Mouse (Mus musculus) Muller cell, postnatal 12 days (primary cell): Measurements from ENCODE around the gene Nubp2.

ENCODE experiments used
- DNase-seq: peaks from one replicate; pipeline ENCODE4 v3.0.0-alpha.2; 2015; ENCODE audit errors: inconsistent ontology term

Gene Nubp2

GRCm38 (mm10) chr17:24861785-24862184 is 24.4 kb downstream of the Nubp2 start:
- no peak for DNase-seq

GRCm38 (mm10) chr17:24860076-24860475 is 26.1 kb downstream of the Nubp2 start:
- no peak for DNase-seq

GRCm38 (mm10) chr17:24858967-24859366 is 27.2 kb downstream of the Nubp2 start:
- no peak for DNase-seq

DNA sequence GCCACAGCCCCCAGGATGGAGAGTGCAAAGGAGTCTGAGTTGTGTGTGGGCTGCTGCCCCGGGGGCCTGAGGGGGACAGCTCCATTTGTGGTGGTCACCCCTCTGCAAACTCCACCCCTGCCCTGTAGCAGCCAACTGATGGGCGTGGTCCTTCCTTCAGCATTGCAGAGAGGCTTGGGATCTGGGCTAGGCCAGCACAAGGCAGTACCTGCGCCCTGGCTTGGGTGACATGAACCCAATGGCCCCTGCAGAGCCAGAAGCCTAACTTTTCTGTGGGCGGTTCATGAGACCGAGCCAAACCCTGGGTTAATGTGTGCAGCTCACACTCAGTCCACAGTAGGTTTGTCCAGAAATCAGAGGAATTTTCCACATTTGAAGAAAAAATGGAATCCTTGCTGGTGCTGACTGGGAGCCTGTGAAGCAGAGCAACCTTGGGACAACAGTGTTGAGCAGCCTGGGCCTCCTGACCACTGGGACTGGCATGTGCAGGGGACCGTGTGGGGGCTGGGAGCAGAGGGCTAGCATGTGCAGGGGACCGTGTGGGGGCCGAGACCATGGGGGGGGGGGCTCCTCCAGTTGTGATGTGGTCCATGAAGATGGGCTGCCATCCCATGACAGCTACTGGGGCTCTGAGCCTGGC is 28.2 kb downstream of the Nubp2 start:
- DNase-seq: no peak

DNA sequence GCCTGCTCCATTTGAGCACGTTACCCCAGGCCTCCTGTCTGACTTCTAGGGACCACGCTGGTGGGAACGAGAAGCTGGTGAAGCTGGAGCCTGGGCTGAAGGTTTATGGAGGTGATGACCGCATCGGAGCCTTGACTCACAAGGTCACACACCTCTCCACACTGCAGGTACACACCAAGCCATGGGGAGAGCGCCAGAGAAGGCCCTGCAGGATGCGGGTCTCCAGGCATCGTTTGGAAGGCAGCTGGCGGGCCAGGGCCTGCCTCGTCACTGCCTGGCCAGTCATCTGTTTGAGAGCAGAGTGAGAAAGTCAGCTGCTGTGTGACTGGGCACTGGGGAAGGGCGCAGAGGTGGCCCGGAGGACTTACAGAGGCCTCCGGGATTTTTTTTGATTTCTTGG is 29.6 kb downstream of the Nubp2 start:
- DNase-seq: no peak

DNA sequence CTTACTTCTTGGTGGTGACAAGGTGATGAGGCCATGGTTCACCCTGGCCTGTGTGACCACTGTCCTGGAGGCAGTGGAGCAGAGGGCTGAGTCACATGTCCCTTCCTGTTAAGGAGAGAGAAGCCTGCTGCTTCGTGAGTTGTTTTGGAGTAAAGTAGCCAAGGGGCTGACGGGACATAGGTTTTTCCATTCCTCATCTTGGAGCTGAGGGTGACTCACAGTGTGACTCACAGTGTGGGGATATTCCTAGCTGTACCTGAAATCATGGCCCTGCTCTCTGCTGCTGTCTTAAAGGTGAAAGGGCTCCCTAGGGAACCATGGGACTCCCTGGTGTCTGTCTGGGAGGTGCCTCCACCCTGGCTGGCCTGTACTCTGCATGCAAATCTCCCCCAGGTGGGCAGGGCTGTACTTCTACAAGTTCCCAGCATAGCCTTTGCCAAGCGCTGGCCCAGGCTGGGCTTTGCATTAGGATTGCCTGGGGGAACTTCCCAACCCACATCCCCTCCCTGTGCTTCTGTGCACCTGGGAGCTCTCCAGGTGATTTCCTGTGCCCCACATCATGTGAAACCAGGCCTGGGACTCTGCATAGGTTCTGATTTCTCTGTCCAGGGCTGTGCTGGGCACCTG is 30.2 kb downstream of the Nubp2 start:
- DNase-seq: no peak

GRCm38 (mm10) chr17:24851381-24852125 is 34.6 kb downstream of the Nubp2 start:
- no peak for DNase-seq

DNA sequence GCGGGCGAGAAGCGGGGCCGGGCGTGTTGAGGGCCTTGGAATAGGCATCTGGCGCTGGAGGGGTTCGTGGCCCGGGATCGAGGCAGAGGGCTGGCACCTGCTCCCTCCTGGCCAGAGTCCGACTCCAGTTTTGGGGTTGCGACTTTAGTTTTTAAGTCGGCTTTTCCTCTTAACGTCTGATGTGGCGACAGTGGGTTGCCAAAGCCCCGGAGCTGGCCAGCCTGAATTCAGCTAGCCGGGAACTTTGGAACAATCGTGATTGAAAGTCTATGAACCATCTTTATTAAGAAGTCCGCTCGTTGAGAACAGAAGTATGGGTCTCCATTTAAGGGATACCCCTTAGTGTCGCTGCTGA is 35.4 kb downstream of the Nubp2 start:
- DNase-seq: no peak

DNA sequence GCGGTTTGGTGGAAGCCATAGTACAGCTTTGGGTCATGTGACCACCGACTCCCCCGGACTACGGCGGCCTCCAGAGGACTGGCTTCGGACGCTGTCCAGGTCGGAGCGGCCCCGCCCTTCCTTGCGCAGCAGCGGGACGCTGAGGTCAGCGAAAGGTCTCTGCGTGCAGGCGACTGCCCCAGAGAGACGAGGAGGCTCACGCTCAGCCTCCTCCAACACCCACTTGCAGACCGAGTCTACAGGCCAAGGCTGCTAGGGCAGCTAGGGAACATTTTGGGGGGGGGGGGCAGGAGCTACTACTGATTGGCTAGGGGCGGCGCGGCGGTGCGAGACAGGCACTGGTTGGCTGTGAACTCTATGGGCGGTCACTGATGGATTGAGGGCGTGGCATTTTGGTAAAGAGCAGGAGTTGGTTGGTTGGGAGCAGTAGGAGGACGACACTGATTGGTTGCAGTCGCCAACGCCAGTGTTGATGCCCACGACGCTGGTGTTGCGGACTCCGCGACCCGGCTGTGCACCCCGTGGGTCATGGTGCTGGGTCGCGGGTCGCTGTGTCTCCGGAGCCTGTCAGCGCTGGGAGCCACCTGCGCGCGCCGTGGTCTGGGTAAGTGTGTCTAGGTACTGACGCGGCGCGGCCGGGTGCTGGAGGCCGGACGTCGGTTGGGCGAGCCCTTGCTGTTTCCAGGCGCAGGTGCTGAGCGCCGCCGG is 35.9 kb downstream of the Nubp2 start, which contains the start of gene Fahd1:
Gene Fahd1 (minus strand): TSS at position 300 of the 708 bp plus-strand sequence.
- DNase-seq: peak; percentile 98

DNA sequence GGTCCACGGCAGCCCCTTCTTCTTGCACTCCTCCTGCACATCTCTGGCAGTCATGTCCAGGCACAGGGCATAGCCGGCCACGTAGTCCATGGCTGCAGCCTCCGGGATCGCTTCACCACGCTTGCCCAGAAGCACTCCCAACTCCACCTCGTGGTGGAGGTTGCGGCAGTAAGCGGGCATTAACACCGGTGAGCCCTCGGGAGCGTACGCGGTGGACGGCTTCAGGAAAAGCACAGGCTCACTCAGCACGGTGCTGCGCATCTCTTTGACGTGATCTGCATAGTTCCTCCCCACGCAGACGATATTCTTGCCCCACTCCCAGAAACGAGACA is 36.5 kb downstream of the Nubp2 start:
- DNase-seq: no peak

DNA sequence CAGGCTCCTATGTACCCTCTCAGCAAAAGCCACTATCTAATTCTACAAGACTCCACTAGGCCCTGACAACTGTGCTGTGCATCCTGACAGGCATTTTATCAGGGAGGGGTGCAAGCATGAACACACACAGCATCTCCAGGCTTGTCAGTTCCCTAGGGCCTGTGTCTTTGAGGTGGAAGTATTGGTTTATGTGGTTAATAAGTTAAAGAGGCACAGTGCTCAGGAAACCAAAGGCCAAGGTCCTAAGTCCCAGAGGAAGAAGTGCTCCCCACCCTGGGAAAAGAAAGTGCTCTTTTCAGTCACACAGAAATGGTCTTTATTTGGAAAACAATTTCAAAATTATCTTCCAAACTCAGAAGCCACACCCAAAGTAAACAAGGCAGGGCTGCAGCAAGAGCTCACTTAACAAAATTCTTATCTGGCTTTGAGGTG is 37.5 kb downstream of the Nubp2 start:
- DNase-seq: no peak

- no peak for DNase-seq
These were observed 38.8 kb downstream of the Nubp2 start for GRCm38 (mm10) chr17:24847386-24847785.

DNA sequence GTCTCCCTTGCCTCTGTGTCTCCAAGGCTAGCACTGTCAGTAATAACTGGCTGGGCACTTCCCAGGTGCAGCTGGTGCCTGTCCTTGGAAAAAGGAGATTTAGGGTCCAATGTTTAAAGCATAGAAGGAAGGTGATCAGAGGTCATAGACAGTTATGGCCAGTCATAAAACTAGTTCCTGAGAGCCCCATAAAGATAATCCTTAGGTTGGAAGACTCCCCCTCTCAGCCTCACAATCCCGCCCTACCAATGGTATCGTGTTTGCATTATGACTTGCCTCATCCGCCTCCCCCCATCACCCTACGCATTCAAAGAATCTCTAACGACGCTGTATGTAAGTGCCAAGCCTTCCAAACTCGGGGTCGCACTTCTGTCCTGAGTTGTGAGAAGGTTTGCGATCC is 41.6 kb downstream of the Nubp2 start:
- no peak for DNase-seq

- DNase-seq: no peak
These were observed 43.5 kb downstream of the Nubp2 start for GRCm38 (mm10) chr17:24842631-24843030.

- DNase-seq: peak; percentile 12
These were observed 45.0 kb downstream of the Nubp2 start for GRCm38 (mm10) chr17:24841133-24841532.

DNA sequence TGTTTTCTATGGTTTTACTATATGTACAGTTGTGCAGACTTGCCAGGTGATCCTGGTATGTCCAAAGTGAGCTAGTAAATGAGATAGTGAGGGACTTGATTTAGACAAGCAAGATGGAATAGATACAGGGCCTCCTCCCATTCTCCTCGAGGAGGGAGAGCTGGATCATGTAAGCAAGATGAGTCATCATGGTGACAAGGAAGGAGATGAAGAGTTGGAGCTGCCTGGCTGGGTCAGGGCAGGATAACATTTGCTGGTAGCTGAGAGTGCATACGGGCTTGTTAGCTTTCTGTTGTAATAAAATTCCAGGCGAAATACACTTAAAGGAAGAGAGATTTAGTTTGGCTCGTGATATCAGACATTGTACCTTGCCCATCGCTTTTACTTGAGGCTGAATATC is 45.8 kb downstream of the Nubp2 start:
- no peak for DNase-seq

DNA sequence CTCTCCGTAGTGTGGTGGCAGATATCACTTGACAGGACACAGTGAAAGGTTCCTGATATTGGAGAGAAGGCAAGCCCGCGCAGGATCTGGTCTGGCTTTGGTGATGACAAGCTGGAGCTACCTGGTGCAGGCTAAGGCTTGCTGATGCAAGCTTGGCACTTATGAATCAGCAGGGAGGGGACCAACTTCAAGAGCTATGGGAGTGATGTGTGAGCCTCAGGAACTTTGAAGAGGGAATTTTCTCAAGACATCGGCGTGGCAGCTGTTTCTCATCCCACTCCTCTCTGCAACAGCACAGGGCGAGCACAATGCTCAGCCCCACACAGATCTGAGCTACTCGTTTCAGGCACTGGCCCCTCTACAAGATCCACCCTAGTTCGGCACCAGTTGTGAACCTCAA is 46.3 kb downstream of the Nubp2 start, which contains the start of gene Hagh:
Gene Hagh (plus strand): TSS at position 302 of the 400 bp plus-strand sequence.
- no peak for DNase-seq
